Mouse (Mus musculus): Measurements from ENCODE around the gene Pdzrn4. TPM values are rescaled to one million over a fixed set of nuclear protein-coding genes. Genes with fewer than 3 reads are reported as not detected.

Gene Pdzrn4
- total and polyA plus RNA-seq, 3 experiments = not detected

GRCm38 (mm10) chr15:92743624-92744023, 346.9 kb downstream of the Pdzrn4 start (continued):
- TF ChIP-seq GATA1 (IDR thresholded peaks at IDR 0.05; ENCODE audit: low read depth, low read length) (no peak), MEF2A (IDR thresholded peaks at IDR 0.05; ENCODE audit: extremely low read depth, insufficient replicate concordance, low read depth, low read length, poor library complexity, severe bottlenecking) (no peak), KAT2A (conservative IDR thresholded peaks at IDR 0.05; ENCODE audit: low read depth, low read length) (no peak), ZC3H11A (IDR thresholded peaks at IDR 0.05; ENCODE audit: low read depth, low read length) (no peak)

DNA sequence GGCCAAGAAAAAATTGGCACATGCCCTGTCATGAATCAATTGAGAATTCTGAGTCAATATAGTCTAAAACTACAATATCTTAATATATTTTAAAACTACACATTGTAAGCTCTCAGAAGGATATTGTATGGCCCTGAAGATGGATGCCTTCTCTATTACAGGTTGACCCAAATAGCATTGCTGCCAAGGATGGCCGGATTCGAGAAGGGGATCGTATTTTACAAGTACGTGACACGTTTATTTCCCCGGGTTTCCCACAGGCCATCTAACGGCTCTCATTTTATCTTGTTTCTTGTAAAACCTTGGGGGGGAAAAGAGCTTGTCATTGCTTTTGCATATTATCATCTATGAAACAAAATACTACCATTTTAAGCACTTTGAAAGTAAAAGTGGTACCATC, 349.4 kb downstream of the Pdzrn4 start:
- TF ChIP-seq TAL1 (IDR thresholded peaks at IDR 0.05; ENCODE audit: low read length) (no peak), POLR2AphosphoS2 (IDR thresholded peaks at IDR 0.05; ENCODE audit: low read length) (no peak), USF2 (IDR thresholded peaks at IDR 0.05; ENCODE audit: borderline replicate concordance in 1 of 2, insufficient read depth in 1 of 2, low read depth in 1 of 2, low read length in 2 of 2) (no peak), ETS1 (IDR thresholded peaks at IDR 0.05; ENCODE audit: low read depth, low read length) (no peak), MEF2A (IDR thresholded peaks at IDR 0.05; ENCODE audit: extremely low read depth, insufficient replicate concordance, low read depth, low read length, poor library complexity, severe bottlenecking) (no peak), CHD2 (IDR thresholded peaks at IDR 0.05; ENCODE audit: low read length) (no peak), KAT2A (conservative IDR thresholded peaks at IDR 0.05; ENCODE audit: low read depth, low read length) (no peak), ZNF384 (IDR thresholded peaks at IDR 0.05; ENCODE audit: low read depth, low read length) (no peak), CHD1 (IDR thresholded peaks at IDR 0.05; ENCODE audit: low read depth, low read length) (no peak), MAX (IDR thresholded peaks at IDR 0.05; ENCODE audit: low read length) (no peak)
- no peaks in the 10 kb centered on the region for H3K4me1 ChIP-seq (ENCODE audit: control insufficient read depth in 1 of 2, insufficient read depth in 2 of 2, low read length in 2 of 2)
- no peaks in the 10 kb centered on the region for H3K9me3 ChIP-seq (replicated peaks; ENCODE audit: insufficient read depth, low read length)
- H3K36me3 ChIP-seq (ENCODE audit: control insufficient read depth in 1 of 2, insufficient read depth in 2 of 2, low read length in 2 of 2) = no peaks in the 10 kb centered on the region
- no peaks in the 10 kb centered on the region for H3K27me3 ChIP-seq (ENCODE audit: control insufficient read depth in 1 of 2, insufficient read depth in 2 of 2, low read length in 2 of 2)
- no peak overlapping the region for H3K9ac ChIP-seq (ENCODE audit: control insufficient read depth, low read depth, low read length, poor library complexity, severe bottlenecking)
- H3K27ac ChIP-seq (ENCODE audit: control insufficient read depth, low read depth, low read length) = no peak overlapping the region
- no peak for DNase-seq (ENCODE audit: low read depth, low spot score)
- H3K79me2 ChIP-seq (ENCODE audit: control insufficient read depth, insufficient read depth, low read length, poor library complexity) = no peaks in the 10 kb centered on the region
- H3K4me3 ChIP-seq (ENCODE audit: control insufficient read depth in 1 of 2, insufficient read depth in 1 of 2, low read depth in 2 of 2, low read length in 2 of 2) = no peak overlapping the region

DNA sequence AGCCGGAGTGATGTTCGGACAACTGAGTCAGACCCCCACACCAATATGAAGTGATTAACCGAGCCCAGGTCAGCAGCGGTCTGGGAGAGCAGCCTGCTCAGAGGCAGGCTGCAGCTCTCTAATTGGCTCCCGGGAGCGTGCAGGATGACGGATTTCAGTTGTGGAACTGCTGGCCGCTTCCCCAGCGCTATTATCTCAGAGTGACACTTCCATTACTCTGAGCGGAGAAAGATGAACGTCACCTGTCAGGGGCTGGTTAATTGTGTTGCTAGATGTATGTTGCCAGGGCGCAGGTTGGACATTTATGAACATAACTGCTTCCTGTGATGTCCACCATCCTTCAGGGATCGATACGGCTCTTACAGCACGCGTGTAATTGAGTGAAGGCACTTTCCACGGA, 355.5 kb downstream of the Pdzrn4 start:
- H3K79me2 ChIP-seq (ENCODE audit: control insufficient read depth, insufficient read depth, low read length, poor library complexity) = no peaks in the 10 kb centered on the region
- no peak overlapping the region for H3K4me3 ChIP-seq (ENCODE audit: control insufficient read depth in 1 of 2, insufficient read depth in 1 of 2, low read depth in 2 of 2, low read length in 2 of 2)
- TF ChIP-seq SMC3 (IDR thresholded peaks at IDR 0.05; ENCODE audit: low read depth, low read length) (no peak), CTCF (IDR thresholded peaks at IDR 0.05 in 2 of 3, conservative IDR thresholded peaks at IDR 0.05 in 1 of 3; ENCODE audit: control insufficient read depth in 1 of 3, insufficient read depth in 1 of 3, low read depth in 2 of 3, low read length in 3 of 3, poor library complexity in 1 of 3, severe bottlenecking in 1 of 3) (no peak), MEF2A (IDR thresholded peaks at IDR 0.05; ENCODE audit: extremely low read depth, insufficient replicate concordance, low read depth, low read length, poor library complexity, severe bottlenecking) (no peak), TCF12 (IDR thresholded peaks at IDR 0.05; ENCODE audit: low read depth, low read length) (no peak), CHD1 (IDR thresholded peaks at IDR 0.05; ENCODE audit: low read depth, low read length) (no peak), TBP (IDR thresholded peaks at IDR 0.05; ENCODE audit: low read depth, low read length) (no peak), MYB (IDR thresholded peaks at IDR 0.05; ENCODE audit: low read depth, low read length) (no peak), GABPA (IDR thresholded peaks at IDR 0.05; ENCODE audit: low read depth, low read length) (no peak), MXI1 (IDR thresholded peaks at IDR 0.05; ENCODE audit: low read depth, low read length) (no peak), EP300 (IDR thresholded peaks at IDR 0.05; ENCODE audit: low read depth in 1 of 2, low read length in 2 of 2) (no peak), MYC (IDR thresholded peaks at IDR 0.05; ENCODE audit: low read depth, low read length) (no peak), ETS1 (IDR thresholded peaks at IDR 0.05; ENCODE audit: low read depth, low read length) (no peak), USF2 (IDR thresholded peaks at IDR 0.05; ENCODE audit: borderline replicate concordance in 1 of 2, insufficient read depth in 1 of 2, low read depth in 1 of 2, low read length in 2 of 2) (no peak)
- no peaks in the 10 kb centered on the region for H3K9me3 ChIP-seq (replicated peaks; ENCODE audit: insufficient read depth, low read length)
- DNase-seq (ENCODE audit: low read depth, low spot score) = no peak
- no peaks in the 10 kb centered on the region for H3K36me3 ChIP-seq (ENCODE audit: control insufficient read depth in 1 of 2, insufficient read depth in 2 of 2, low read length in 2 of 2)
- H3K27me3 ChIP-seq (ENCODE audit: control insufficient read depth in 1 of 2, insufficient read depth in 2 of 2, low read length in 2 of 2) = no peaks in the 10 kb centered on the region
- no peaks in the 10 kb centered on the region for H3K4me1 ChIP-seq (ENCODE audit: control insufficient read depth in 1 of 2, insufficient read depth in 2 of 2, low read length in 2 of 2)
- no peak overlapping the region for H3K27ac ChIP-seq (ENCODE audit: control insufficient read depth, low read depth, low read length)
- H3K9ac ChIP-seq (ENCODE audit: control insufficient read depth, low read depth, low read length, poor library complexity, severe bottlenecking) = no peak overlapping the region

Data from MEL (cell line).